Mouse (Mus musculus) lung, adult 2 months (tissue): ENCODE measurements around the gene 1600014C10Rik.

Source experiments
- CTCF ChIP-seq: fragments of 200-500 bp; IDR thresholded peaks from 2 replicates; pipeline ENCODE4 v1.5.1; 2011; ENCODE audit warnings: mild to moderate bottlenecking, low read length, control low read depth; ENCODE audit not compliant: insufficient read depth
- POLR2A ChIP-seq: fragments of 200-500 bp; IDR thresholded peaks from 2 replicates; pipeline ENCODE4 v1.6.1; 2011; ENCODE audit warnings: low read depth, mild to moderate bottlenecking, control low read depth, low read length, borderline replicate concordance; ENCODE audit errors: extremely low read depth

DNA sequence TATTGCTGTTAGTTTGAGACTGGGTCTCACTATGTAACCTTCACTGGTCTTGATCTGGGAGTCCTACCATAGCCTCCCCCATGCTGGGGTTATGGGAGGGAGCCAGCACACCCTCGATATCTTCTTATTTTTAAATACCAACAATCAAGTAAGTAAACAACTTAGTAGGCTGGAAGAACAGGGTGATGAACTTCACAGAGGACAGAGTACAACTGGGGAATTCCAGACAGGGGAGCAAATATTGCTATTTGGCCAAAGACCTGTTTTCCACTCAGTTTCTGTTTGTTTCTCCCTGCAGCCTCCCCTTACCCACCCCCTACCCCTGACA lies 1.4 kb downstream of the 1600014C10Rik start:
- TF ChIP-seq POLR2A (no peak), CTCF (no peak)
